Mouse (Mus musculus): ENCODE data around the gene Bcas1.

GRCm38 (mm10) chr2:170365676-170366075, 62.0 kb downstream of the Bcas1 start:
- TF ChIP-seq CTCF (IDR thresholded peaks at IDR 0.05; ENCODE audit: borderline replicate concordance, control insufficient read depth, extremely low read depth, insufficient read depth, low read length, poor library complexity), result no peak
- no peak for TF ChIP-seq POLR2A (IDR thresholded peaks at IDR 0.05; ENCODE audit: control insufficient read depth, extremely low read depth, insufficient read depth, low read length, poor library complexity)

Data from thymus, adult 2 months (tissue).